22 mouse cellular contexts compared by ENCODE assay signal in genomic region chr1:66880217-66880616, GRCm38 (mm10). TPM values are rescaled to one million over a fixed set of nuclear protein-coding genes. Genes with fewer than 3 reads are reported as not detected.
A peak's percentile ranks its signal among the peaks of the same experiment; 100 is the strongest.
DNase-seq lines count a peak whose midpoint lies in the region; ATAC-seq and TF ChIP-seq lines count a peak whose summit lies in the region.
"Had no signal": no experiment of that assay in that cellular context is flagged by ENCODE, and none has a peak within 500 bp of the region (broad histone marks: within the 10 kb centered on the region; RNA-seq: fewer than 3 reads in every experiment).

No protein-coding gene starts in this region.

- intact Hi-C loops in left cerebral cortex, postnatal 25 days (cut with DNase I): no loop called here

- DNase-seq in left cerebral cortex, postnatal 25 days (ENCODE audit: low spot score in 2 of 2): no peak
- no peak for DNase-seq in urinary bladder, adult 2 months (ENCODE audit: low spot score)
- DNase-seq: adrenal gland, adult 2 months; adrenal gland, adult 8-10 months; adrenal gland, postnatal 10 days; adrenal gland, postnatal 14 days; adrenal gland, postnatal 25 days; adrenal gland, postnatal 36 days; B cell, adult 2 months; cerebellum, adult 11 months; cerebellum, adult 11-12 months; cerebellum, adult 18-20 months; cerebellum, adult 2 months had no signal

- H3K27me3 ChIP-seq in intestine, embryonic 15.5 days (replicated peaks): no peaks in the 10 kb centered on the region
- no peaks in the 10 kb centered on the region for H3K27me3 ChIP-seq in intestine, embryonic 16.5 days (replicated peaks; ENCODE audit: control insufficient read depth, insufficient read depth, low read length)
- no peaks in the 10 kb centered on the region for H3K27me3 ChIP-seq in intestine, postnatal 0 days (replicated peaks; ENCODE audit: control insufficient read depth, insufficient read depth, low read length)
- H3K27me3 ChIP-seq: CH12.LX, Patski had no signal

- ATAC-seq in intestine, embryonic 15.5 days: peak; percentile 68
- peak; percentile 77 for ATAC-seq in intestine, embryonic 16.5 days
- ATAC-seq in intestine, postnatal 0 days: peak; percentile 73
- no peak for ATAC-seq in cerebellum, adult (ENCODE audit: insufficient number of reproducible peaks, low FRiP score, low TSS enrichment)
- ATAC-seq: activated CD4-positive, CD25-positive, alpha-beta regulatory T cell, adult 4 months; CD4-positive, CD25-positive, alpha-beta regulatory T cell, adult 4 months; Patski had no signal

- WGBS in intestine, embryonic 15.5 days: 56% methylated on average over 2 of the region's 2 CpGs
- 55% methylated on average over 2 of the region's 2 CpGs for WGBS in intestine, embryonic 16.5 days
- WGBS in intestine, postnatal 0 days: 45% methylated on average over 2 of the region's 2 CpGs

- H3K9me3 ChIP-seq in intestine, embryonic 15.5 days: no peaks in the 10 kb centered on the region
- no peaks in the 10 kb centered on the region for H3K9me3 ChIP-seq in intestine, embryonic 16.5 days (ENCODE audit: control insufficient read depth, low read length)
- H3K9me3 ChIP-seq in intestine, postnatal 0 days (ENCODE audit: control insufficient read depth): peaks cover 5% of the 10 kb centered on the region; the same call in 1 of the 2 replicates
- H3K9me3 ChIP-seq: G1E had no signal

- no peaks in the 10 kb centered on the region for H3K4me1 ChIP-seq in intestine, embryonic 15.5 days (replicated peaks)
- H3K4me1 ChIP-seq in intestine, embryonic 16.5 days (ENCODE audit: control insufficient read depth, insufficient read depth, low read length): no peaks in the 10 kb centered on the region
- no peaks in the 10 kb centered on the region for H3K4me1 ChIP-seq in intestine, postnatal 0 days (replicated peaks; ENCODE audit: control insufficient read depth, insufficient read depth, low read length)

- H3K9ac ChIP-seq in intestine, embryonic 15.5 days: no peak overlapping the region
- H3K9ac ChIP-seq in intestine, embryonic 16.5 days (ENCODE audit: low read depth, low read length): no peak overlapping the region
- H3K9ac ChIP-seq in intestine, postnatal 0 days (ENCODE audit: low read depth, low read length): no peak overlapping the region

- H3K4me2 ChIP-seq in intestine, embryonic 15.5 days (replicated peaks): no peak overlapping the region
- H3K4me2 ChIP-seq in intestine, embryonic 16.5 days (ENCODE audit: low read depth, low read length): no peak overlapping the region
- no peak overlapping the region for H3K4me2 ChIP-seq in intestine, postnatal 0 days (replicated peaks; ENCODE audit: low read depth)

- H3K4me3 ChIP-seq in intestine, embryonic 15.5 days (replicated peaks): no peak overlapping the region
- no peak overlapping the region for H3K4me3 ChIP-seq in intestine, embryonic 16.5 days (ENCODE audit: low read length)
- H3K4me3 ChIP-seq in intestine, postnatal 0 days (ENCODE audit: low read depth, low read length): no peak overlapping the region

- TF ChIP-seq CTCF in intestine, postnatal 0 days (IDR thresholded peaks at IDR 0.05; ENCODE audit: low read depth): no peak

- H3K36me3 ChIP-seq in intestine, embryonic 15.5 days: no peaks in the 10 kb centered on the region
- no peaks in the 10 kb centered on the region for H3K36me3 ChIP-seq in intestine, embryonic 16.5 days (ENCODE audit: control insufficient read depth, insufficient read depth, low read length)
- no peaks in the 10 kb centered on the region for H3K36me3 ChIP-seq in intestine, postnatal 0 days (ENCODE audit: control insufficient read depth, insufficient read depth)
- H3K36me3 ChIP-seq: G1E had no signal

- no peak overlapping the region for H3K27ac ChIP-seq in intestine, embryonic 15.5 days
- no peak overlapping the region for H3K27ac ChIP-seq in intestine, embryonic 16.5 days (ENCODE audit: low read length)
- H3K27ac ChIP-seq in intestine, postnatal 0 days (ENCODE audit: low read depth, low read length): no peak overlapping the region

RNA-seq across cellular contexts. Expression of gene Acadl, which starts 17.1 kb away (rescaled TPM):
- polyA plus RNA-seq in intestine, embryonic 15.5 days (2015; fragmentation: Nextera tagmentation; extraction: Ambion mirVana): 227 and 229 TPM in 2 replicates
- polyA plus RNA-seq in intestine, embryonic 16.5 days (2015; fragmentation: Nextera tagmentation; extraction: Ambion mirVana): 309 and 355 TPM in 2 replicates
- polyA plus RNA-seq in intestine, postnatal 0 days (2015; fragmentation: Nextera tagmentation; extraction: Ambion mirVana): 610 and 613 TPM in 2 replicates
- total RNA-seq in left cerebral cortex, postnatal 25 days (2021): 10 to 100 TPM; 27.5 to 27.7 TPM
- 102 and 112 TPM in 2 replicates for polyA plus RNA-seq in urinary bladder, adult 2 months (2012; rRNA removed)
